Mouse (Mus musculus): Measurements from ENCODE around the gene Gpd2. TPM values are rescaled to one million over a fixed set of nuclear protein-coding genes. Genes with fewer than 3 reads are reported as not detected.

Gpd2 gene
- total RNA-seq, 2 experiments from 2014 or later = 151 to 203 TPM

- DNase-seq (ENCODE audit: low spot score) = no peak
Measured at GRCm38 (mm10) chr2:57378147-57378889, 140.9 kb downstream of the Gpd2 start.

- no peak for DNase-seq (ENCODE audit: low spot score)
Measured at GRCm38 (mm10) chr2:57384625-57385024, 147.2 kb downstream of the Gpd2 start.

- DNase-seq (ENCODE audit: low spot score) = no peak
Measured at GRCm38 (mm10) chr2:57387816-57388215, 150.4 kb downstream of the Gpd2 start.

GRCm38 (mm10) chr2:57395071-57395470 lies 157.6 kb downstream of the Gpd2 start:
- no peak for DNase-seq (ENCODE audit: low spot score)

- no peak for DNase-seq (ENCODE audit: low spot score)
Measured at GRCm38 (mm10) chr2:57396061-57396460, 158.6 kb downstream of the Gpd2 start.

GRCm38 (mm10) chr2:57397727-57398126 lies 160.3 kb downstream of the Gpd2 start:
- DNase-seq (ENCODE audit: low spot score) = no peak

DNA sequence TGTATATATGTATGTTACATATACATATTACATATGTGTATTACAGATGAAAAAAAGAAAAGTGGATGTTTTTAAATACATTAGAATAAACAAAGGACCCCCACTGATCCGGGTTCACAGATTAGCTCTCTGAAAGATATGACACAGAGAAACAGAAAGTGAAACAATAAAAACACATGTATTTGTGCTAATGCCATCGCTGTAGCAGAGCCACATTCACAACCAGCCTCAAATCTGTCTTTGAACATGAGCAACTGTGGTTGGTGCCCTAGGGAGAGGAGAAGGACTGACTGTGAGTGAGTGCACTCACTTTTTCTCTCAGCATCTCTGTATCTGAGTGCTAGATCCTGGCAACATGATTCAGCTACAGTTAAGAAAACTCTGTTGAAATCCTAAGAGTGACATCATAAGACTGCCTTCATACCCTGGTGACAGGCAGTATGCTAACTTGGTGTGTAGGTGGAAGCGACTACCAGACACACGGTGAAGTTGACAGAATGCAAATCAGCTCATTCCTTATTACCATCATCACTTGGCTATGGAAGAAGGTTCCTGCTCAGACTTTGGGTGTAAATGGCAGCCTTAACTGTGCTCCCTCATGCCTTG lies 170.1 kb downstream of the Gpd2 start:
- no peak for DNase-seq (ENCODE audit: low spot score)

DNA sequence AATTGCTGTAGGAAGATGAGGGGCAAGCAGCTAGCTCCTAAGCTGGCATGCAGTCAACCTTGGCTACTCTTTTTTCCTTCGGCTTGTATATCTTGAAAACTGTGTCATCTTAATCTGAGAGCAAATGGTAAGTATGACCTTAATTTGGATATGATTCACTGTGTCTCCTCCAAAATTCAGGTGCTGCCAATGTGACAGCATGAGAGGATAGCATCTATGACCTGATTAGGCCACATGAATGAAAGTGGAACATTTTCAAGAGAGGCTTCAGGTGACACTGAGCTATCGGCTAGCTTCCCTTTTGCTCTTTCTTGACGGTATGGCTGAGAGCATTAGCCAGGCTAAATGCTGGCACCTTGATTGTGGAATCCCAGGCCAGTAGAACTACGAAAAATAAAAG lies 171.0 kb downstream of the Gpd2 start:
- DNase-seq (ENCODE audit: low spot score) = no peak

DNA sequence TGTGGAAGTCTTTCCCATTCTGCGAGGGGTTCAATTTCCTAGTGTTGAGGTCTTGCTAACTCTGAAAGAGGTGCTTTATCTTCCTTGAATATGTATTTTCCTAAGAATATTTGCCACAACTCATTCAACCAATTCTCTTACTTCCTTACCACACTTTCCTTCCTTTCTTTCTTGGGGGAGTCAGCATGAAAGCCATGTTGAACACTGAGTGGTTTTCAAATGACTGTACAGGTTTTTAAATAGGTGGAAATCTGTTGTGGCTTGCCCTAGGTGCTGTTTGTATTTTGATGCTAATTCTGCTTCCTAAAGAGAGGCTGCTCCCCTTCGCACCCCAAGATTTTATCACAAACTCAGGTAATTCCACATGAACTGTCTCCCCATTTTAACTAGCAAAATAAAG lies 174.1 kb downstream of the Gpd2 start:
- DNase-seq (ENCODE audit: low spot score) = no peak

DNA sequence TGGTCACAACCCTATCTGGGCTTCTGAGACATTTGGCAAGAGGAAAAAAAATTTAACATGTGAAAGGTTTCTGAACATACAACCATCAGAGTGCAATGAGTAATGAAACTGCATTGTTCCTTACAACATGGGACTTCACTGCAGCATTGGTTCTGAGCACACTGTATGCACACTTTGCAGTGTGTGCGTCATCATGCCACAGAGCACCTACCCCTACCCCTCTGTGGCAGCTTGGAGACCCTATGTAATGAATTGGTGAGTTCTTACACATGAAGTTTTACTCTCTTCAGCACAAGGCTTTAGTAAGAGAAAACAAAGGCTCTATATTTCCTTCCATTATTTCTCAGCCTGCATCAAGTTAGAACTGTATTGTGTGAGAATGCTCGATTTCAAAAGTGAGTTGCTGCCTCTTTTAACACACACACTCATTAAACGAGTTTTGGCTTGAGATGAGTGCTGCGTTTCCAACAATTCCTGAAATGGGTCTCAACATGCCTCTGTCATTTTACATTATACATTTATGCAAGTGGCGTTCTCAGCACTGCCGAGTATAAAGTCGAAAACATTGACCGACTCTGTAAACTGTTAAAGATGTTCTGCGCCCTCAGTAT lies 177.2 kb downstream of the Gpd2 start:
- DNase-seq (ENCODE audit: low spot score) = no peak

- DNase-seq (ENCODE audit: low spot score) = no peak
Measured at GRCm38 (mm10) chr2:57416711-57417110, 179.3 kb downstream of the Gpd2 start.

Other genes with a start within 250 kb of the Gpd2 start
- gene Nr4a2, start 113.6 kb upstream of the Gpd2 start, total RNA-seq (2021) = 1 to 10 TPM; 2.0 to 3.3 TPM